Mouse (Mus musculus): Measurements from ENCODE around the gene Apol10b. TPM values are rescaled to one million over a fixed set of nuclear protein-coding genes. Genes with fewer than 3 reads are reported as not detected.
"Not testable (repeated sequence)": the region's sequence is repeated elsewhere in the genome, so short reads cannot be mapped to it uniquely, and the experiment has no call there.

The Apol10b gene
- polyA plus RNA-seq, 1 experiment from 2014 or later: not detected

DNA sequence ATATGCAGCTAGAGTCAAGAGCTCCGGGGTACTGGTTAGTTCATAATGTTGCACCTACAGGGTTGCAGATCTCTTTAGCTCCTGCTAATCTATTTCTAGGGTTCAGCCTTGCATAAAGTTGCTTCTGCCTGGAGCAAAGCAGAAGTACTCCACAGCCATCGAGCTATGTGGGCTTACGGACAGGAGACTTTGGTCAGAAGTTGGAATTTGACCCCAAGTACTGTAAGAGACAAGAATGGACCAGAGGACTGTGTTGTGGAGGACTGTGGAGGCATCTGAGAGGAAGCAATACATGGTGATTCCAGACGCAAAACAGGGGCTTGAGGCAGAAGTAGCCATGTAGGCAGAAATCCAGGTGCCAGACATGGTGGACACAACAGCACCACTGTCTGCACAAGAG, 16.6 kb downstream of the Apol10b start:
- Histone ChIP-seq H3K4me3 (no peak overlapping the region), H3K36me3 (no peaks in the 10 kb centered on the region), H3K4me1 (replicated peaks) (no peaks in the 10 kb centered on the region), H3K9me3 (peaks cover 7% of the 10 kb centered on the region), H3K27ac (no peak overlapping the region), H3K27me3 (ENCODE audit: insufficient read depth, poor library complexity, severe bottlenecking) (no peaks in the 10 kb centered on the region)
- no peak for DNase-seq (ENCODE audit: low spot score)
- 90% methylated on average over 4 of the region's 4 CpGs for WGBS

DNA sequence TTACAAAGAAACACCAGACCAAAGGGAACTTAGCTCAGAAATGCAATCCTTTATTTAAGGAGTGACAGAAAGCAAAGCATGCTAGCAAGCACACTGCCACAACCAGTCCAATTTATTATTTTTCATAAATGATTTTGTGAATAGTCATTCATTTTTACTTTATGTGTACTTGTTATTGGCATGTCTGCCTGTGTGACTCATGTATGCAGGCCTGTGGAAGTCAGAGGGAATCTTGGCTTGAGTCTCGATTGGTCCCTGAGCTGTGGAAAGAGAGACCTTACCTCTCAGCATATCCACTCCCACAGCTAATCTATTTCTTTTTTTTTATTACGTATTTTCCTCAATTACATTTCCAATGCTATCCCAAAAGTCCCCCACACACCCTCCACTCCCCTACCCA, 17.1 kb downstream of the Apol10b start:
- Histone ChIP-seq H3K27ac (no peak overlapping the region), H3K36me3 (no peaks in the 10 kb centered on the region)
- 88% methylated on average over 2 of the region's 2 CpGs for WGBS

DNA sequence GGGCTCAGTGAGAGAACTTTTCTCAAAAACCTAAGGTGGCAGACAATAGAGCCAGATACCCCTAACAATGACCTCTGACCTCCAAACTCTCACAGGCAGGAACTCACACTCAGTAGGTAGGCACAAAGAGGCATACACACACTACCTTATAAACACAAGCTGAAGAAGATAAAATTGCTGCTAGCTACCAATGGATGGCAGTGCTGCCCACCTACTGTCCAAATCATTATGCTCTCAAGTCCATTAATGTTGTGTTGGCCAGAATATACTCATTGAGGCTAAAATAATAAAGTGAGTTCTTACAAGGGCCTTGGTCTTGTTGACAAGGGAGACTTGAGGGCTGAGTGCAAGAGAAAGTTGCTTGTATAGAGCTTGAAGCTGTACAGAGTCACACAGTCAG, 32.7 kb downstream of the Apol10b start:
- H3K4me3 ChIP-seq: no peak overlapping the region
- H3K36me3 ChIP-seq: no peaks in the 10 kb centered on the region
- no peaks in the 10 kb centered on the region for H3K27me3 ChIP-seq (ENCODE audit: insufficient read depth, poor library complexity, severe bottlenecking)
- no peak for DNase-seq (ENCODE audit: low spot score)
- H3K27ac ChIP-seq: no peak overlapping the region
- H3K4me1 ChIP-seq (replicated peaks): no peaks in the 10 kb centered on the region
- H3K9me3 ChIP-seq: no peaks in the 10 kb centered on the region

More for the DNA sequence above, 17.1 kb downstream of the Apol10b start:
- Histone ChIP-seq H3K4me1 (replicated peaks) (no peaks in the 10 kb centered on the region), H3K27me3 (ENCODE audit: insufficient read depth, poor library complexity, severe bottlenecking) (no peaks in the 10 kb centered on the region), H3K4me3 (no peak overlapping the region), H3K9me3 (peaks cover 6% of the 10 kb centered on the region)
- no peak for DNase-seq (ENCODE audit: low spot score)

DNA sequence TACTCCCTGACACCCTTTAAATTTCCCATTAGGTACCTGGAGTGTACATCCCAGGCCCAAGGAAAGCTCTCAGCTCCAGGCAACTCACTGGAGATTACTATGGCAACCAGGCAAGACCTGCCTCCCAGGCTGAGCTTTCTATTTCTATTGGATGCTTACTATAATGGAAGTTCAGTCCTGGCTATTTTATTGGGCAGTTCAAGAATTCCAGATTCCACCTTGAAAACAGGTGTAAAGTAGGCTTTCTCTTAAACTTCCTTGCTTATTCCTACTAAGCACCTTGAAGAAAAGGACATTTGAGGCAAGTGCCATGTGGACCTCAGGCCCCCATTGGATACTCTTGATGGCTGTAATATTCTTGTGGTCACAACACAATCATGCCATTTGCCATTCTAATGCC, 34.1 kb downstream of the Apol10b start, which contains the start of gene 1700025B11Rik:
TSS of gene 1700025B11Rik (minus strand) at position 101 of the 400 bp plus-strand sequence.
- H3K4me1 ChIP-seq (replicated peaks): no peaks in the 10 kb centered on the region
- no peak within 1 kb of the TSS for H3K27ac ChIP-seq
- no peaks in the 10 kb centered on the region for H3K27me3 ChIP-seq (ENCODE audit: insufficient read depth, poor library complexity, severe bottlenecking)
- no peaks in the 10 kb centered on the region for H3K36me3 ChIP-seq
- H3K4me3 ChIP-seq: no peak within 1 kb of the TSS
- no peak for DNase-seq (ENCODE audit: low spot score)
- H3K9me3 ChIP-seq: no peaks in the 10 kb centered on the region

DNA sequence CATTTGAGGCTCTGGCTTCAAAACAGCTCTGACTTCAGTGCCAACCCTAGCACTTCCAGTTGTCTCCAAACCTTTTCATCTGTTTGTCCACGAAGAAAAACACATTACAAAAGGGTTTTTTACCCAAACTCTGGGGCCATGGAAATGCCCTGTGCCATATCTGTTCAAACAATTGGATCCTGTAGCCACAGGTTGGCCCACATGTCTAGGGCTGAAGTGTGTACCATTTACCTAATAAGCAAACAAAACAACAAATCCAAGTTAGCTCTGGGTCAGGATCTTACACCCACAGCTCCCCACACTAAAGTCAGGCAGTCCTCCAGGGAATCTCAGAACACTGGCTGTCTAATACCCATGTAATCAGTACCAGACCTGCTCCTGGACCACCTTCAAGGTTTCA, 56.7 kb downstream of the Apol10b start:
- not testable (repeated sequence) for H3K27me3 ChIP-seq (ENCODE audit: insufficient read depth, poor library complexity, severe bottlenecking); H3K27ac ChIP-seq; DNase-seq (ENCODE audit: low spot score); H3K4me3 ChIP-seq; H3K36me3 ChIP-seq; H3K4me1 ChIP-seq (replicated peaks); H3K9me3 ChIP-seq
- 49% methylated on average over 1 of the region's 1 CpGs for WGBS

Other genes with a start within 250 kb of the Apol10b start
- not detected in 2 replicates for gene Apol7a, start 197.0 kb downstream of the Apol10b start, polyA plus RNA-seq (2016; fragmentation: Nextera tagmentation; extraction: Ambion mirVana)
- gene Apol9a, start 185.0 kb downstream of the Apol10b start, polyA plus RNA-seq (2016; fragmentation: Nextera tagmentation; extraction: Ambion mirVana): 0.04 TPM in 1 of 2 replicates, not detected in the other
- gene Apol7b, start 148.6 kb downstream of the Apol10b start, polyA plus RNA-seq (2016; fragmentation: Nextera tagmentation; extraction: Ambion mirVana): not detected in 2 replicates
- not detected in 2 replicates for gene Apol10a, start 119.1 kb downstream of the Apol10b start, polyA plus RNA-seq (2016; fragmentation: Nextera tagmentation; extraction: Ambion mirVana)
- not detected in 2 replicates for gene Apol11a, start 87.9 kb downstream of the Apol10b start, polyA plus RNA-seq (2016; fragmentation: Nextera tagmentation; extraction: Ambion mirVana)
- not detected in 2 replicates for gene Apol7c, start 62.8 kb downstream of the Apol10b start, polyA plus RNA-seq (2016; fragmentation: Nextera tagmentation; extraction: Ambion mirVana)
- gene 1700025B11Rik, start 34.2 kb downstream of the Apol10b start, polyA plus RNA-seq (2016; fragmentation: Nextera tagmentation; extraction: Ambion mirVana): not detected in 2 replicates
- not detected in 2 replicates for gene Gm36245, start 3.1 kb upstream of the Apol10b start, polyA plus RNA-seq (2016; fragmentation: Nextera tagmentation; extraction: Ambion mirVana)
- not detected in 2 replicates for gene Apol11b, start 47.2 kb upstream of the Apol10b start, polyA plus RNA-seq (2016; fragmentation: Nextera tagmentation; extraction: Ambion mirVana)
- not detected in 2 replicates for gene Apol7e, start 102.7 kb upstream of the Apol10b start, polyA plus RNA-seq (2016; fragmentation: Nextera tagmentation; extraction: Ambion mirVana)
- not detected in 2 replicates for gene Apol9b, start 132.9 kb upstream of the Apol10b start, polyA plus RNA-seq (2016; fragmentation: Nextera tagmentation; extraction: Ambion mirVana)
- 0.14 and 0.20 TPM in 2 replicates for gene Apol8, start 160.9 kb upstream of the Apol10b start, polyA plus RNA-seq (2016; fragmentation: Nextera tagmentation; extraction: Ambion mirVana)
- 32.7 and 38.4 TPM in 2 replicates for gene Myh9, start 246.1 kb upstream of the Apol10b start, polyA plus RNA-seq (2016; fragmentation: Nextera tagmentation; extraction: Ambion mirVana)

Data from hindbrain, embryonic 10.5 days (tissue).